Mouse (Mus musculus): ENCODE results near the gene Spen. TPM values are rescaled to one million over a fixed set of nuclear protein-coding genes. Genes with fewer than 3 reads are reported as not detected.

The Spen gene
- total RNA-seq, 2 experiments from 2014 or later, result 31.1 to 32.4 TPM

- intact Hi-C loops (cut with DNase I), result loop anchor here (2.0 kb wide), 1 partner anchor 36 kb away; no protein-coding TSS in a partner anchor
- DNase-seq, result no peak
Observed at GRCm38 (mm10) chr4:141458888-141459287, 79.5 kb downstream of the Spen start.

GRCm38 (mm10) chr4:141458236-141458635 is 80.2 kb downstream of the Spen start:
- intact Hi-C loops (cut with DNase I), result loop anchor here (2.0 kb wide), 1 partner anchor 37 kb away; no protein-coding TSS in a partner anchor
- DNase-seq, result no peak

DNA sequence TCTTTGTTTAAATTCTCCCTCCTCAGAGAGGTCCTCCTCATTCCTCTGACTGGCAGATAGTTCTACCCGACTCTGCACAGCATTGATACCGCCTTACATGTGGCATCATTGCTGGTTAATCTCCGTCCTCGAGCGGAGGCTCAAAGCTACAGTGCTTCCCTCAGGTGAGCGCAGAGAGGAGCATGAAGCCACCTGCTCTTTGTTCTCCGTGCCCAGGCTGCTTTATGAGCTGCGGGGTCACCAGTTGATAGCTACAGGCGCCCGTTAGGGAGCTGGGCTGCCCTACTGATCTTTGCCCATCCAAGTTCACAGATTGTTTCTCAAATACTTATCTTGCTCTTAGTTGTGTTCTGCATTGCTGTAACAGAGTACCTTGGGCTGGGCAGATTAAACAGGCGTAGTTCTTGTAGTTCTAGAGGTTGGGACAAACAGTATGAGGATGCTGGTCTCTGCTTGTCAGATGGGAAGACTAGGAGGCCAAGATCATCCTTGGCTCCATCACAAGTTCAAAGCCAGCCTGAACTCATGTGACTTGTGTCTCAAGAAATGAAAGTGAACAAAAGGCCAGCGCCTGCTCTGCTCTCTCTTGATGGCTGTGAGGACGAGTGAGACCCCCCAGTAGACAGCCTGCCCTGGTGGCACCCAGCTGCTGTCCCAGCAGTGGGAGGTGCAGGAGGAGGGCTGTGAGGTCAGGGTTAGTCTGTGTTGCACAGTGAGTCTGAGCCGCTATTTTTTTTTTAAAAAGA is 82.0 kb downstream of the Spen start:
- intact Hi-C loops (cut with DNase I), result no loop called here

GRCm38 (mm10) chr4:141455526-141455925 is 82.9 kb downstream of the Spen start:
- DNase-seq, result no peak
- intact Hi-C loops (cut with DNase I), result no loop called here

More for the DNA sequence above, 82.0 kb downstream of the Spen start:
- DNase-seq, result no peak

DNA sequence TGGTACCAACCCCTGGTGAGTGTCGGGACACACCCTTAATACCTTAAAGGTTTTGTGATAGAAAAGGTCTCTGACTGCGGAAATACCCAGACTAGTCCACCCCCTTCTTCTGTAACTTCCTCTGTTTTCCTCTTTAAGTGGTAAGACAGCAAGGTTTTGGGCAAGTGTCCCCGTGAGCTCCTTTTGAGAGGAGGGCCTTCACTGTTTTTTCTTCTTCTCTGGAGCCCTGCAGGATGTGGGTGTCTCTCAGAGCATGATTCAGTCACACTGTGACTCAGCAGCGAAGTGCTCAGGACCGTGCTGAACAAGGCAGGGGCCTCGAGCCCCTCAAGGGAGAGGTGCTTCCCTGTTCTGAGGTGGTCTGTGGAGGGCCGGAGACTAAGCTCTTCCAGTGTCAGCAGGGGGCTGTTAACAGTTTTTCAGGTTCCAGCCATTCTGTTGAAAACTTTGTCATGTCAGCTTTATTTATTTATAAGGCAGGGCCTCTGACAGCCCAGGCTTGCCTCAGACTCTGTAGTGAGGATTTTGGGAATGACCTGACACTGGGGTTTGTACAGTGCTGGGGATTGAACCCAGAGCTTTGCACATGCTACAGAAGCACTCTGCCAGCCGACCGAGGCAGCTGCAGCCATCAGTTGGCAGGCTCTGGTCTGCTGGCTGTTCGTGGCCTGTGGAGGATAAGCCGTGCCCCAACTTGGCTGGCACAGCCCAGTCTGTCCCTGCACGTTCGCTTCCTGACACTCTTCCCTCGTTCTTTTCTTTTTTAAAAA is 83.6 kb downstream of the Spen start:
- intact Hi-C loops (cut with DNase I), result no loop called here
- no peak for DNase-seq

- no peak for DNase-seq
- intact Hi-C loops (cut with DNase I), result no loop called here
Observed at GRCm38 (mm10) chr4:141451916-141452450, 86.4 kb downstream of the Spen start.

DNA sequence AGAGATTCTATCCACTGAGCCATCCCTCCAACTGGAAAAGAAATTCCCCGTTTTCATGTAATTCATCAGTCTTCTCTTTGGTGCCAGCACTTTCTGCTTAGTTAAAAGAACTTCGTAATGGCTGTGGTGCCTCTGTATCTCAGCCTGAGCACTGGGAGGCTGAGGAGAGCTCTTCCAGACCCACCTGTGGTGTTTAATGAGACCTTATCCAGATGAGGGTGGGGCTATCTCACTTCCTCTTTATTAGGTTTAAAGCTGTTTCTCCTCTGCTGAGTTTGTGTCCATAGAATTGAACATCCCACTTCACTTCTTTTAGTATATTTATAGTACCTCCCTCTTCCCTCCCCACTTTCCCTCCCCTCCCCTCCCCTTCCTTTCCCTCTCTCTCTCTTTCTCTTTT is 87.1 kb downstream of the Spen start:
- no peak for DNase-seq
- intact Hi-C loops (cut with DNase I), result no loop called here

DNA sequence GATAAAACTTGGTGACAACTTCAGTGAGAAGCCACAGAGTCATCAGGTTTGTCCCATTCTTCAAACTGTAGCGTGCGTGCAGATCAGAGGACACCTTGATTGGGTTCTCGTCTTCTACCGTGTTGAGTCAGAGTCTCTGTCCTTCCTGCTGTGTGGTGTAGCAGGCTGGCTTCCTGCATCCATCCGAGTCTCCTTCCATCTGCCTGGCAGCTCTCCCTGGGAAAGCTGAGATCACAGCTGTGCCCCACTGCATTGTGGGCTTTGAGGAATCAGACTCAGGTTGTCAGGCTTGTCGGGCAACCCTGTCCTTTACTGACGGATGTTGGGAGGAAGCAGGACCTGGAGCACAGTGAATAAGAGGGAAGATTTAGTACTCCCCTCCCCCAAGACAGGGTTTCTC is 92.2 kb downstream of the Spen start:
- intact Hi-C loops (cut with DNase I), result no loop called here

DNA sequence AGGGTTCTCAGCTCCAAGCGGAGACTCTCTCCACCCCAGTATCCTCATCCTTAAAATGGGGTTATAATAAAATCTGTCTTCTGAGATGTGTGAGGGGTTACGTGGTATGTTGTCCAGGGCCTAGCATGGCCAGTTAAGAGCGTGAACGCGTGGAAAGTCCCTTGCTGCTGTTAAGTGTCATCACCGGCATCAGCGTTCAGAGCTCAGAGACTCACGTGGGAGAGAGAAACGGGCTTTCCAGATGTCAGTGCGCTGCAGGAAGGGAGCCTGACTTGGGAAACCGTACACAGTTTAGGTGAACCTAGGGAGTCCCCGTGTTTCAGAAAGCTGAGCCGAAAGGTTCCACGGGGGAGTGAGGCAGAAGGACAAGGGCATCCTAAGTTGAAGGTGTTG is 93.1 kb downstream of the Spen start:
- intact Hi-C loops (cut with DNase I), result no loop called here

More for the DNA sequence above, 92.2 kb downstream of the Spen start:
- DNase-seq, result no peak

DNA sequence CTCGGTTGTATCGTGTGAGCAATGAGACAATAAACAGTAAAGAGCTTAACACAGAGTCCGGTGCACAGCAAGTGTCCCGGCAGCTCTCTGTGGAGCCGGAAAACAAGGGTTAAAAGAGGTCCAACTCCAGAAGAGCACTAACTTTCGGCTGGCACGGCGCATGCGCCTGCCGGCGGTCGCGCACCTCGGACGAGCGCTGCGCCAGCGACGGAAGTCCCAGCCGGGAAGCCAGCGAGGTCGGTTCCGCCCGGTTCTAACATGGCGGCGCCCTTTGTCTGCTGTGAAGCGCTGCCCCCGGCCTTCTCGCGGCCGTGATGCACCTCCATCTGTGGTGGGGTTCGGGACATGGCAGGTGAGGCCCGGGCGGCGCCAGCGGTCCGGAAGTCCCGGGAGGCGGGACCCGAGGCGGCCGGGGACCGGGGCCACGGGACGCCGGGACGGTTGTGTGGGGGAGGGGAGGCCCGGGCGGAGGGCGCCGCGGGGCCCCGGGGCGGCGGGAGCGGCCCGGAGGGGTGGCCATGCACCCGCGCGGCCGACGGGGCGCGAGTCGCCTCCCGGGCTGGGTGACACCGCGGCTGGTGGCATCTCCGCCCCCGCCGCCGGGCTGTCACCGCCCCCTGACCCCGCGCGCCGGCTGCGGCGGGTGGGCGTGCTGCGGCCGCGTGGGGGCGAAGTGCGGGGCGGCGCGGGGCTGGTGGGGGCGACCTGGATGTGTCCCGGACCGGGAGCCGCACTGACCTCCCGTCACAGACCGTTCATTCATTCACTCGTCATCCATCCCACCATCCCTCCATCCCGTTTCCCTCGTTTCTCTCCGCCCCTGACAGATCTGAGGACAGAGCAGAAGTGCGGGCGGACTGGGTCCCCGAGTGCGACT is 93.7 kb downstream of the Spen start, which contains the start of gene Zbtb17:
Gene Zbtb17 (plus strand): TSS at position 204 of the 877 bp plus-strand sequence.
- peak; percentile 90 to 92 for DNase-seq
- intact Hi-C loops (cut with DNase I), result no loop called here

More for the DNA sequence above, 93.1 kb downstream of the Spen start:
- DNase-seq, result no peak

GRCm38 (mm10) chr4:141443641-141444429 is 94.6 kb downstream of the Spen start:
- DNase-seq, result no peak
- intact Hi-C loops (cut with DNase I), result no loop called here

DNA sequence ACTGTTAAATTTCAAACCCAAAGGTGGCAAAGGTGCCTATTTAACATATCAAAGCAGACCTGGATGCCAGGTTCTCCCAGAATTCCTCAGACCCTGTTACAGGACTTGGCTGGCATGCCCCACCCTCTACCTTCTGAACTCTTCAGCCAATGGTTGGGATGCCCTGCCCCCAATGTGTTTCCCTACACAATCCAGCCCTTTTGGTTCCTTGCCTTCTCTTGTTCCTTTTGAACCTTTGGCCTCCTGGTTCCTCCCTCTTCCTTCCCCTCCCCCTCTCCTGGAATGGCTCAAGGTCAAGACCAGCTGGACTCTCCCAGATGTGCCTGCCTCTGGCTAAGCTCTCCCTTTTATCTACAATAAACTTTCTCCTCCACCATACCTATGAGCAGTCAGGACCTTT is 97.5 kb downstream of the Spen start:
- intact Hi-C loops (cut with DNase I), result no loop called here
- DNase-seq, result no peak

- intact Hi-C loops (cut with DNase I), result no loop called here
- peak in 1 of 2 experiments; percentile 38 for DNase-seq
Observed at GRCm38 (mm10) chr4:141439083-141439803, 99.2 kb downstream of the Spen start.

- DNase-seq, result no peak
- intact Hi-C loops (cut with DNase I), result no loop called here
Observed at GRCm38 (mm10) chr4:141435974-141436373, 102.4 kb downstream of the Spen start, which contains the start of gene Srarp. Srarp (minus strand) TSS chr4:141436105.

GRCm38 (mm10) chr4:141433191-141433590 is 105.2 kb downstream of the Spen start:
- DNase-seq, result no peak

DNA sequence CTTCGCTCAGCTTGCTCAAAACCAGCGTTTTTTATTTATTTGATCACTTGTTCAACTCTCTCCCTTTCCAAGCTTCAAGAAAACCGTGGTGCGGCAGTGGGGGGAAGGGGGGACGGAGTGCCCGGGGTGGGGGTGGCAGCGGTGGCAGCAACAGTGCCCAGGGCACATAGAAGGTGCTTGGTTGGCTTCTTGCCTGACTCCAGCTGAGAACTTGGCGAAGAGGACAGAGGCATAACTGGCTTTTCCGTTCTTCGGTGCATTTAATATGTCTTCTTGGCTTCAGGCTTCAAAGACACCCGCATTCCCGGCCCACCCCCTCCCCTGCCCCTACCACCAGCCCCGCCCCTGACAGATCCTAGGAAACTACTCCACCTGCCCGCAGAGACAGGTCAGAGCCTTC is 105.7 kb downstream of the Spen start:
- no peak for DNase-seq
- intact Hi-C loops (cut with DNase I), result loop anchor here (5.0 kb wide), 1 partner anchor 70 kb away; no protein-coding TSS in a partner anchor

More at GRCm38 (mm10) chr4:141433191-141433590, 105.2 kb downstream of the Spen start:
- intact Hi-C loops (cut with DNase I), result loop anchor here (5.0 kb wide), 1 partner anchor 69 kb away; no protein-coding TSS in a partner anchor

GRCm38 (mm10) chr4:141430997-141431396 is 107.4 kb downstream of the Spen start:
- intact Hi-C loops (cut with DNase I), result loop anchor here (1.0 to 5.0 kb wide), 4 partner anchors 28 to 144 kb away; no protein-coding TSS in a partner anchor
- peak; percentile 79 for DNase-seq

- intact Hi-C loops (cut with DNase I), result loop anchor here (1.0 to 5.0 kb wide), 2 partner anchors 27 to 72 kb away; no protein-coding TSS in a partner anchor
- DNase-seq, result peak; percentile 36 to 49
Observed at GRCm38 (mm10) chr4:141429847-141430246, 108.5 kb downstream of the Spen start.
